Mouse (Mus musculus) forebrain, embryonic 10.5 days (tissue): ENCODE measurements around the gene Sbno2. TPM values are rescaled to one million over a fixed set of nuclear protein-coding genes. Genes with fewer than 3 reads are reported as not detected.

Experiments
- DNase-seq: peaks from one replicate; pipeline ENCODE4 v3.0.0-alpha.2; 2017; ENCODE audit warnings: low spot score; ENCODE audit errors: extremely low spot score
- H3K27ac ChIP-seq: fragments of 300-500 bp; sonication (generic); 2 replicates; pipeline ENCODE4 v1.5.1; 2016; ENCODE audit warnings: mild to moderate bottlenecking
- H3K27me3 ChIP-seq: fragments of 300-500 bp; sonication (generic); 2 replicates; pipeline ENCODE4 v1.6.1; 2016; ENCODE audit warnings: mild to moderate bottlenecking; ENCODE audit not compliant: poor library complexity, severe bottlenecking
- H3K36me3 ChIP-seq: fragments of 300-500 bp; sonication (generic); replicated peaks from 2 replicates; pipeline ENCODE4 v1.6.1; 2016; ENCODE audit warnings: mild to moderate bottlenecking, moderate library complexity
- H3K4me1 ChIP-seq: fragments of 300-500 bp; sonication (generic); 2 replicates; pipeline ENCODE4 v1.6.1; 2016
- H3K4me3 ChIP-seq: fragments of 300-500 bp; sonication (generic); 2 replicates; pipeline ENCODE4 v1.5.1; 2016; ENCODE audit warnings: mild to moderate bottlenecking, moderate library complexity
- H3K9me3 ChIP-seq: fragments of 300-500 bp; sonication (generic); 2 replicates; pipeline ENCODE4 v1.6.1; 2016; ENCODE audit warnings: mild to moderate bottlenecking, moderate library complexity
- WGBS: fragments of 180-500 bp; shearing (Covaris S2); methylation state at CpG from one replicate; pipeline ENCODE4 v1.1.7; 2016; 5-methylcytosine and 5-hydroxymethylcytosine counted together
- polyA plus RNA-seq: library from polyadenylated mRNA; unstranded; fragments of >200 nt; fragmentation: Nextera tagmentation; extraction: Ambion mirVana; gene quantifications from 2 replicates; pipeline ENCODE4 v1.2.1, GENCODE M21; 2016

Sbno2 gene
- polyA plus RNA-seq, 1 experiment from 2014 or later, result 15.6 TPM

DNA sequence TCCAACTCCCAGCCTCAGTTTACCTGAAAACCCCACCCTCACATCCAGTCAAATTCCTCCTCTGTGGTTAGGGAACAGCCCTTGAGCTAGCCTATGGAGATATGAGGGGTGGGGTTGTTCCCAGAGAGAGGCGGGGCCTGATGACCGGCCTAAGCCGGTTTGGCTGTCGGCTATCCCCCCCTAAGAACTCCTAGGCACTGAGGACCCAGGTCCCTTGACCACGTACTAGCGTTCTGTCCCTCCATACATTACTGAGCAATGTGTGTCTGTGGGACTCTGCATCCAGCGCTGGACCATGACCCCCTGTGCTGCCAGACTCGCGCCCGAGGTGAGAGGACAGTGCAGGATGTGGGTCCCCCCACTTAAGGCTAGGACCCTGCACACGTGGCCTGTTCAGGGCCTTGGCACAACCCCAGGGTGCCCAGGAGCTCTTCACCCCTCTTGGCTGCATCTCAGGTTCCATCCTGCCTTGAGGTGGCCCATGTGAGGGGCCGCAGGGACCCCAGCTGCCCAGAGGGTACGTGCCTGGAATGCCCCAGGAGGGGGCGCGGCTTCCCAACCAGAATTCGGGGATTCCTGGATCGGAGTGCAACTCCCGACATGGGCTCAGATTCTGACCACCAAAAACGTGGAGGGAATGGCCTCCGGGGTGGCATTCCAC, 85.8 kb downstream of the Sbno2 start:
- Histone ChIP-seq H3K4me1 (peaks cover 37% of the 10 kb centered on the region), H3K27me3 (peaks cover 58% of the 10 kb centered on the region), H3K9me3 (no peaks in the 10 kb centered on the region), H3K27ac (peak overlapping the region; percentile 88), H3K36me3 (peaks cover 15% of the 10 kb centered on the region), H3K4me3 (peak overlapping the region; percentile 47)
- 4% methylated on average over 20 of the region's 20 CpGs for WGBS
- DNase-seq, result peak; percentile 59

DNA sequence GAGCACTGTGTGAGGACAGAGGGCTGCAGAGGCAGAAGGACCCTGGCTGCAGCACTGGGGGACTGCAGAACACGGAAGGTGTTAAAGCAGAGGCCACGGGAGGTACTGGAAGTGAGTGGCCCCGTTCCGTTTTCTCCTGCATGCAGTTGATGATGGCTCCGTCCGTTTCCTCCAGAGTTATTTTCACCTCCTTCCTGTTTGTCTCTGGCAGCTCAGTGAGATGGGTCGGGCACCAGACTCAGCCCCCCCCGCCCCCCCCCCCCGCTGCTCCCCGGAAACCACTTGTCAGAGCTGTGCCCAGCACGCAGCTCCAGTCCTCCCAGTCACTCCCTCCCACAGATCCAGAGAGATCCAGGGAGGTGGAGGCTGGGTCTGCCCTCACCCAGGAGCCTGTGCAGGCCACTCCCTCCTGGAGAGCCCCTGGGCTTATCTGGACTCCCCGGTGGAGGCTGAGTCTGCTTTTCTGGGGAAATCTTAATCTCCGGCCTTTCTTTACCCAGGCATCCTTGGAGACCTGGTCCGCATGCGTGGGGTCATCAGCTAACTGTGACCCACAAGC, 86.6 kb downstream of the Sbno2 start:
- peaks cover 43% of the 10 kb centered on the region for H3K4me1 ChIP-seq
- H3K9me3 ChIP-seq, result no peaks in the 10 kb centered on the region
- H3K4me3 ChIP-seq, result peak overlapping the region; percentile 47
- H3K27ac ChIP-seq, result peak overlapping the region; percentile 88
- H3K36me3 ChIP-seq, result peaks cover 15% of the 10 kb centered on the region
- DNase-seq, result no peak
- H3K27me3 ChIP-seq, result peaks cover 66% of the 10 kb centered on the region
- WGBS, result 7% methylated on average over 15 of the region's 15 CpGs

DNA sequence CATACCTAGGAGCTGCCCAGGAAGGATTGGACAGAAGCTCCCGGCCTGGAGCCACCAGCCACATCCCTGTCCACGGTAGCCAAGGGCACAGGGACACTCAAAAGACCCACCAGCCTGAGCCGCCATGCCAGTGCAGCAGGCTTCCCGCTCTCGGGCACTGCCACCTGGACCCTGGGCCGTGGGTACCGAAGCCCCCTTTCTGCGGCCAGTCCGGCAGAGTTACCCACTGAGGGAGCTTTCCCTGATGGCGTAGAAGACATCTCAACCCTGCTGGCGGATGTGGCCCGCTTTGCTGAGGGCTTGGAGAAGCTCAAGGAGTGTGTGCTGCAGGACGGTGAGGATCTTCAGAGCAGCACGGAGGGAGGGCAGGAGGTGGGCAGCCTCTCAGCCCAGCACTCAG, 87.6 kb downstream of the Sbno2 start:
- Histone ChIP-seq H3K4me1 (peaks cover 47% of the 10 kb centered on the region), H3K9me3 (no peaks in the 10 kb centered on the region), H3K36me3 (peaks cover 12% of the 10 kb centered on the region), H3K27ac (no peak overlapping the region), H3K27me3 (peaks cover 77% of the 10 kb centered on the region), H3K4me3 (no peak overlapping the region)
- WGBS, result 85% methylated on average over 14 of the region's 14 CpGs
- no peak for DNase-seq

DNA sequence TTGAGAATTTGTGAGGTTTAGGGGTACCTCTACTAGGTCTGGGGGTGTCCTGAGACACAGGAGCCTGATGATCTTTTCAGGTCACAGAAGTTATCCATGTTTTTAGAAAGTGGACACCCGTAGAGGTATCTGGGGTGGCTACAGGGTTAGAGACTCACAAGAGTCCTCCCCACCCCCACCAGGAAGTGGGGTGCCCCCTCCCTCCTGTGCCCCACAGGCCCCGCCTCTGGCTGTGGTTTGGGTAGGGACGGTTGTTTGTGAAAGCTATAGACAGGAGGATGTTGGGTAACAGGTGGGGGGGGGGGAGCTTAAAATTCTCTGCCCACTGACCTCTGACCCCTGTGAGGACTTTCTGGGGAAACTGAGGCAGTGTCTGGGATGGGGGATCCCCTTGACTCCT, 88.0 kb downstream of the Sbno2 start:
- Histone ChIP-seq H3K27ac (no peak overlapping the region), H3K4me3 (no peak overlapping the region), H3K36me3 (peaks cover 10% of the 10 kb centered on the region), H3K27me3 (peaks cover 81% of the 10 kb centered on the region), H3K4me1 (peaks cover 47% of the 10 kb centered on the region), H3K9me3 (no peaks in the 10 kb centered on the region)
- 73% methylated on average over 3 of the region's 3 CpGs for WGBS
- no peak for DNase-seq

DNA sequence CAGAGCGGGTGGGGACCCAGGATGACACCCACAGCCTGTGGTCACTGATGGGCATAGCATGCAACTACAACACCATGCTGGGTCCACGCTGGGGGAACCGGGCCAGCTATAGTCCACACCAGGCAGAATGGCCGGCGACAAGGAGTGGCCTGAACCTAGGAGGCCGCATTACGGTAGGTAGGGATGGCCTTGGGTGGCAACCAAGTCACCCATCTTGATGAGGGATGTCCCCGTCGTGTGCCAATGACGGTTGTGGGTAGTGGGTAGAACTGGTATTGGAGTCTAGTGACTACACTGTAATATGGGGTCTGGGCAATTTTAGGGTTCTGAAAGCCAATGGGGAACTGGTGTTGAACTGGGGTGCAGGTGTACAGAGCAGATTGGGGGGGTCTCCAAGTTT, 88.4 kb downstream of the Sbno2 start:
- H3K27ac ChIP-seq, result no peak overlapping the region
- WGBS, result 93% methylated on average over 10 of the region's 10 CpGs
- H3K36me3 ChIP-seq, result peaks cover 6% of the 10 kb centered on the region
- H3K4me3 ChIP-seq, result no peak overlapping the region
- no peak for DNase-seq
- no peaks in the 10 kb centered on the region for H3K9me3 ChIP-seq
- peaks cover 47% of the 10 kb centered on the region for H3K4me1 ChIP-seq
- peaks cover 85% of the 10 kb centered on the region for H3K27me3 ChIP-seq

DNA sequence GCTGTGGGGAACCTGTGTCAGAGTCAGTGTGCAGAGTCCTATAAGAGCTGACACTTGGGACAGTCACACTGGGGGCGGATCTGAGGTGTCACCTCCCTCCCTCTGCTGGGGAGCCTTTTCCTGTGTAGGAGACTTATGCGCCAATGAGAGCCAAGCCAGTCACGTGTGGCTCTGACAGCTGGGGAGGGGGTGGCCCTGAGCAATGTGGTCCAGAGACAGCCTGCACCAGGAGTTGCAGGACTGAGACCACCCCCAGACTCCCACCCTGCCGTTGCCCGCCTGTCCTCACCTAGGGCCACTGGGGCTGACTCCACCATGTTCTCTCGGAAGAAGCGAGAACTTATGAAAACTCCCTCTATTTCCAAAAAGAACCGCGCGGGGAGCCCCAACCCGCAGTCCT, 88.9 kb downstream of the Sbno2 start, which contains the start of gene Arhgap45:
Gene Arhgap45, plus strand, starts transcription at position 143 of the 400 bp plus-strand sequence.
- Histone ChIP-seq H3K27ac (no peak within 1 kb of the TSS), H3K36me3 (peaks cover 6% of the 10 kb centered on the region; the same call in 1 of the 2 replicates), H3K27me3 (peaks cover 89% of the 10 kb centered on the region), H3K4me1 (peaks cover 47% of the 10 kb centered on the region), H3K9me3 (0 out of 2 replicates have a peak, but pooled peaks cover 4% of the 10 kb centered on the region), H3K4me3 (no peak within 1 kb of the TSS)
- DNase-seq, result no peak
- WGBS, result 66% methylated on average over 11 of the region's 11 CpGs

DNA sequence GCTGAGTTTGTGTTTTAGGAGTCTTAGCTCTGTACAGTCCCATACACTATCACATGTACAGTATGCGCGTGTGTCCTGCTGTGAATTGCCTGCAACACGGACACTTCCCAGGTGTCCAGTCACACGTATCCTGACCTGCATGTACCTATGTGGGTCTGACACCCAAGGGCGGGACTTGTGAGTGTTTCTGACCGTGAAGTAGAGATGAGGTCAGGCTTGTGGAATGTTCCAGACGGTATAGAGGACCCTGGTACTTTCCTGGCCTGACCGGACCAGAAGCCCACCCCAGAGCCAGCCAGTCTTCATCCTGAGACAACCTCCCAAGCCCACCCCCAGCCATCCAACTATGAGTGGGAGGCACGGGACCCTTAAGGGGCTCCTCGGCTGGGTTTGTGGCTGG, 89.8 kb downstream of the Sbno2 start:
- Histone ChIP-seq H3K9me3 (peaks cover 13% of the 10 kb centered on the region; the same call in 1 of the 2 replicates), H3K4me1 (peaks cover 45% of the 10 kb centered on the region), H3K27ac (no peak overlapping the region), H3K36me3 (peaks cover 11% of the 10 kb centered on the region; the same call in 1 of the 2 replicates), H3K4me3 (no peak overlapping the region), H3K27me3 (peaks cover 89% of the 10 kb centered on the region)
- WGBS, result 84% methylated on average over 10 of the region's 10 CpGs
- no peak for DNase-seq

DNA sequence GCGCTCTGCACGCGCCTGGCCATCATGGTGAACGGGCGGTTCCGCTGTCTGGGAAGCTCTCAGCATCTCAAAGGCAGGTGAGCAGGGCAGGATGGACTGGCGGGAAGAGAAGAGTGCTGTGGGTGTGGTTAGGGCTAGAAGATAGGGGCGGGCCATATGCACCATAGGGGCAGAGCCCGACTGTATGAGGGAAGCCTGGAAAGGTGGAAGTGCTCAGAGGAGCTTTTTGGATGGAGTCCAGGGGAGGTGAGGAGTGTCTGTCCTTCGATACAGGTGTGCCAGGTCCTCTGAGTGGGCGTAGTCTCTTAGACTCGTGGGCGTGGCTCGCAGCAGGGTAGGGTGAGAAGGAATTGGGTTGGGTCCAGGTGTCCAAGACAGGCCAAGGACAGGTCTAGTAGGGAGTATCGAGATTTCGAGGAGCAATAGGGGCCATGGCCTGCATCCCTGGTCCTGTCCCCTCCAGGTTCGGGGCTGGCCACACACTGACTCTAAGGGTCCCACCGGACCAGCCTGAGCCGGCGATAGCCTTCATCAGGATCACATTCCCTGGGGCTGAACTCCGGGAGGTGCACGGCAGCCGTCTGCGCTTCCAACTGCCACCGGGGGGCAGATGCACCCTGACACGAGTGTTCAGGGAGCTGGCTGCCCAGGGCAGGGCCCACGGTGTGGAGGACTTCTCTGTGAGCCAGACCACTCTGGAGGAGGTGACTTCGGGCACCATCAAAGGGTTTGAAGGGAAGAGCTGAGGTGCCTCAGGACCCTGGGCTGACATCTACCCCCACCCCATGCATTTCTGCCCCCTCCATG, 90.7 kb downstream of the Sbno2 start:
- H3K27me3 ChIP-seq, result peaks cover 80% of the 10 kb centered on the region
- WGBS, result 20% methylated on average over 28 of the region's 28 CpGs
- no peak overlapping the region for H3K27ac ChIP-seq

DNA sequence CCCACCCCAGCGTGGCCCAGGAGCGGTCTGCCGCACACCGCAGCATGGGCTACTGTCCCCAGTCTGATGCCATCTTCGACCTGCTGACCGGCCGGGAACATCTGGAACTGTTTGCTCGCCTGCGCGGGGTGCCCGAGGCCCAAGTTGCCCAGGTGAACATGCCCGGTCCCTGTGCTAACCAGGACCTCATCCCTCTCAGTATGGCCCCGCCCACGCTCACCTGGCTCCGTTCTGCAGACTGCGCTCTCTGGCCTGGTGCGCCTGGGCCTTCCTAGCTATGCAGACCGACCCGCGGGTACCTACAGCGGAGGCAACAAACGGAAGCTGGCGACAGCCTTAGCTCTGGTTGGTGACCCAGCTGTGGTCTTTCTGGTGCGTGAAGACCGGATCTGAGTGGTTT, 91.8 kb downstream of the Sbno2 start:
- Histone ChIP-seq H3K36me3 (peaks cover 20% of the 10 kb centered on the region), H3K4me1 (peaks cover 26% of the 10 kb centered on the region), H3K27me3 (peaks cover 70% of the 10 kb centered on the region), H3K9me3 (peaks cover 23% of the 10 kb centered on the region), H3K4me3 (0 out of 2 replicates have a peak overlapping the region, but pooled peaks have one; percentile 3), H3K27ac (no peak overlapping the region)
- 28% methylated on average over 25 of the region's 25 CpGs for WGBS
- no peak for DNase-seq

More for the DNA sequence above, 90.7 kb downstream of the Sbno2 start:
- H3K36me3 ChIP-seq, result peaks cover 18% of the 10 kb centered on the region
- peaks cover 36% of the 10 kb centered on the region for H3K4me1 ChIP-seq
- no peak for DNase-seq
- H3K4me3 ChIP-seq, result no peak overlapping the region
- H3K9me3 ChIP-seq, result peaks cover 21% of the 10 kb centered on the region

DNA sequence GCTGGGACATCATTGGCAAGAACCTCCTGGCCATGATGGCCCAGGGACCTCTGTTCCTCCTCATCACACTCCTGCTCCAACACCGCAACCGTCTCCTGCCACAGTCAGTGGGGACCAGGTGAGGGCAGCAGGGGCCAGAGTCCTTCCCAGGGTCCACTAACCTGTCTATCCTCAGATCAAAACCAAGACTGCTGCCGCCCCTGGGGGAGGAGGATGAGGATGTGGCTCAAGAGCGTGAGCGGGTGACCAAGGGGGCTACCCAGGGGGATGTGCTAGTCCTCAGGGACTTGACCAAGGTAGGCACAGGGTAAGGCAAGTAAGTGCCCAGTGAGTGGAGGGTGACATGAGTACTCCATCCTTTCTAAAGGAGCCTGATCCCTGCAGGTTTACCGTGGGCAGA, 93.6 kb downstream of the Sbno2 start:
- H3K4me1 ChIP-seq, result peaks cover 22% of the 10 kb centered on the region; the same call in 1 of the 2 replicates
- H3K27ac ChIP-seq, result no peak overlapping the region
- H3K27me3 ChIP-seq, result peaks cover 54% of the 10 kb centered on the region
- peaks cover 20% of the 10 kb centered on the region for H3K36me3 ChIP-seq
- DNase-seq, result no peak
- H3K9me3 ChIP-seq, result peaks cover 23% of the 10 kb centered on the region
- 90% methylated on average over 6 of the region's 6 CpGs for WGBS
- no peak overlapping the region for H3K4me3 ChIP-seq
